Mouse (Mus musculus) MEL (cell line): Measurements from ENCODE around the gene Gpr35. TPM values are rescaled to one million over a fixed set of nuclear protein-coding genes. Genes with fewer than 3 reads are reported as not detected.

Experiments
- DNase-seq: peaks from one replicate; pipeline ENCODE4 v3.0.0; 2011; ENCODE audit warnings: low read depth, low spot score
- H3K27ac ChIP-seq: 2 replicates; pipeline ENCODE4 v1.5.1; 2012; ENCODE audit warnings: low read depth, mild to moderate bottlenecking, control low read depth, low read length, moderate library complexity; ENCODE audit not compliant: control insufficient read depth
- H3K27me3 ChIP-seq, 2 experiments: fragments of 150-350 bp in 1 of 2; sonication (generic) in 1 of 2; 2 replicates each; pipeline ENCODE4 v1.6.1; 2012; ENCODE audit warnings: low read length in 2 of 2, mild to moderate bottlenecking in 2 of 2, improper control_type of control experiment in 1 of 2, moderate library complexity in 1 of 2; ENCODE audit not compliant: insufficient read depth in 2 of 2, control insufficient read depth in 1 of 2
- H3K36me3 ChIP-seq, 2 experiments: 2 replicates each; pipeline ENCODE4 v1.6.1; 2012 to 2014; ENCODE audit warnings: low read length in 2 of 2, improper control_type of control experiment in 1 of 2, inconsistent platforms in 1 of 2, mild to moderate bottlenecking in 1 of 2; ENCODE audit not compliant: insufficient read depth in 2 of 2, control insufficient read depth in 1 of 2
- H3K4me1 ChIP-seq, 2 experiments: fragments of 150-350 bp in 1 of 2; sonication (generic) in 1 of 2; 2 replicates each; pipeline ENCODE4 v1.6.1; 2012; ENCODE audit warnings: low read length in 2 of 2, improper control_type of control experiment in 1 of 2, mild to moderate bottlenecking in 1 of 2; ENCODE audit not compliant: insufficient read depth in 2 of 2, control insufficient read depth in 1 of 2
- H3K4me3 ChIP-seq, 2 experiments: fragments of 150-350 bp in 1 of 2; sonication (generic) in 1 of 2; 2 replicates each; pipeline ENCODE4 v1.5.1; 2012; ENCODE audit warnings: low read depth in 2 of 2, low read length in 2 of 2, mild to moderate bottlenecking in 2 of 2, moderate library complexity in 2 of 2, control low read depth in 1 of 2, improper control_type of control experiment in 1 of 2; ENCODE audit not compliant: control insufficient read depth in 1 of 2, insufficient read depth in 1 of 2
- H3K79me2 ChIP-seq: 2 replicates; pipeline ENCODE4 v1.6.1; 2012; ENCODE audit warnings: mild to moderate bottlenecking, low read length, moderate library complexity; ENCODE audit not compliant: control insufficient read depth, poor library complexity, insufficient read depth
- H3K9ac ChIP-seq: 2 replicates; pipeline ENCODE4 v1.6.1; 2012; ENCODE audit warnings: low read depth, mild to moderate bottlenecking, control low read depth, low read length, moderate library complexity; ENCODE audit not compliant: control insufficient read depth, poor library complexity, severe bottlenecking
- H3K9me3 ChIP-seq: fragments of 150-350 bp; sonication (generic); replicated peaks from 2 replicates; pipeline ENCODE4 v1.6.1; 2012; ENCODE audit warnings: mild to moderate bottlenecking, low read length, improper control_type of control experiment, moderate library complexity; ENCODE audit not compliant: insufficient read depth
- CTCF ChIP-seq, 3 experiments: IDR thresholded peaks in 2 of 3; conservative IDR thresholded peaks in 1 of 3; 2 replicates each; pipeline ENCODE4 v1.5.1; 2011 to 2012; ENCODE audit warnings: low read length in 3 of 3, low read depth in 2 of 3, mild to moderate bottlenecking in 2 of 3, improper control_type of control experiment in 1 of 3, inconsistent platforms in 1 of 3, mixed read lengths in 1 of 3, moderate library complexity in 1 of 3; ENCODE audit not compliant: control insufficient read depth in 1 of 3, insufficient read depth in 1 of 3, poor library complexity in 1 of 3, severe bottlenecking in 1 of 3
- ELF1 ChIP-seq: IDR thresholded peaks from 2 replicates; pipeline ENCODE4 v1.6.1; 2014; ENCODE audit warnings: low read depth, mild to moderate bottlenecking, inconsistent platforms, low read length, improper control_type of control experiment, moderate library complexity
- EP300 ChIP-seq, 2 experiments: IDR thresholded peaks; 2 replicates each; pipeline ENCODE4 v1.6.1; 2011; ENCODE audit warnings: improper control_type of control experiment in 2 of 2, low read length in 2 of 2, low read depth in 1 of 2, mild to moderate bottlenecking in 1 of 2
- GATA1 ChIP-seq: IDR thresholded peaks from 2 replicates; pipeline ENCODE4 v1.6.1; 2011; ENCODE audit warnings: low read depth, low read length, improper control_type of control experiment
- HCFC1 ChIP-seq: IDR thresholded peaks from 2 replicates; pipeline ENCODE4 v1.6.1; 2012; ENCODE audit warnings: low read depth, mild to moderate bottlenecking, inconsistent platforms, low read length, improper control_type of control experiment, moderate library complexity
- MAZ ChIP-seq: IDR thresholded peaks from 2 replicates; pipeline ENCODE4 v1.6.1; 2012; ENCODE audit warnings: low read depth, mild to moderate bottlenecking, inconsistent platforms, low read length, improper control_type of control experiment
- MEF2A ChIP-seq: IDR thresholded peaks from 2 replicates; pipeline ENCODE4 v1.6.1; 2014; ENCODE audit warnings: low read depth, mild to moderate bottlenecking, inconsistent platforms, low read length, improper control_type of control experiment; ENCODE audit not compliant: poor library complexity, insufficient replicate concordance, severe bottlenecking; ENCODE audit errors: extremely low read depth
- MXI1 ChIP-seq: IDR thresholded peaks from 2 replicates; pipeline ENCODE4 v1.6.1; 2011; ENCODE audit warnings: mild to moderate bottlenecking, low read depth, low read length, improper control_type of control experiment
- MYB ChIP-seq: IDR thresholded peaks from 2 replicates; pipeline ENCODE4 v1.6.1; 2011; ENCODE audit warnings: mild to moderate bottlenecking, low read depth, low read length, improper control_type of control experiment
- MYC ChIP-seq: IDR thresholded peaks from 2 replicates; pipeline ENCODE4 v1.6.1; 2011; ENCODE audit warnings: low read depth, mild to moderate bottlenecking, low read length, improper control_type of control experiment, moderate library complexity
- POLR2AphosphoS5 ChIP-seq: IDR thresholded peaks from 2 replicates; pipeline ENCODE4 v1.6.1; 2012; ENCODE audit warnings: low read depth, borderline replicate concordance, mild to moderate bottlenecking, inconsistent platforms, low read length, moderate library complexity, mixed read lengths
- RAD21 ChIP-seq: IDR thresholded peaks from 2 replicates; pipeline ENCODE4 v1.6.1; 2011; ENCODE audit warnings: mild to moderate bottlenecking, low read depth, low read length, improper control_type of control experiment
- SIN3A ChIP-seq: IDR thresholded peaks from 2 replicates; pipeline ENCODE4 v1.6.1; 2012; ENCODE audit warnings: low read length, improper control_type of control experiment, inconsistent platforms
- SMC3 ChIP-seq: IDR thresholded peaks from 2 replicates; pipeline ENCODE4 v1.6.1; 2011; ENCODE audit warnings: low read depth, low read length, improper control_type of control experiment
- TAL1 ChIP-seq: IDR thresholded peaks from 2 replicates; pipeline ENCODE4 v1.6.1; 2012; ENCODE audit warnings: mild to moderate bottlenecking, inconsistent platforms, low read length, moderate library complexity, mixed read lengths
- TCF12 ChIP-seq: IDR thresholded peaks from 2 replicates; pipeline ENCODE4 v1.6.1; 2014; ENCODE audit warnings: low read depth, mild to moderate bottlenecking, inconsistent platforms, low read length, improper control_type of control experiment, moderate library complexity
- UBTF ChIP-seq: IDR thresholded peaks from 2 replicates; pipeline ENCODE4 v1.6.1; 2012; ENCODE audit warnings: low read depth, mild to moderate bottlenecking, inconsistent platforms, low read length, improper control_type of control experiment, moderate library complexity, borderline replicate concordance; ENCODE audit not compliant: insufficient read depth
- USF2 ChIP-seq, 2 experiments: IDR thresholded peaks; 2 replicates each; pipeline ENCODE4 v1.6.1; 2011 to 2012; ENCODE audit warnings: improper control_type of control experiment in 2 of 2, low read length in 2 of 2, borderline replicate concordance in 1 of 2, inconsistent platforms in 1 of 2, low read depth in 1 of 2, mild to moderate bottlenecking in 1 of 2; ENCODE audit not compliant: insufficient read depth in 1 of 2
- ZC3H11A ChIP-seq: IDR thresholded peaks from 2 replicates; pipeline ENCODE4 v1.6.1; 2012; ENCODE audit warnings: low read depth, mild to moderate bottlenecking, inconsistent platforms, low read length, improper control_type of control experiment
- polyA plus RNA-seq, 2 experiments: library from polyadenylated mRNA; stranded (reverse) in 1 of 2; unstranded in 1 of 2; fragments of >175 nt in 1 of 2; fragments of >200 nt in 1 of 2; gene quantifications; 2 replicates each; pipeline versions ENCODE4 v1.2.1 to v1.2.4; 2012; ENCODE audit warnings: low replicate concordance in 2 of 2, low read depth in 1 of 2; ENCODE audit not compliant: insufficient read length in 2 of 2, insufficient read depth in 1 of 2, missing spikeins in 1 of 2
- total RNA-seq: library from RNA; depleted of rRNA; stranded (reverse); fragments of 300-350 nt; gene quantifications from 2 replicates; pipeline ENCODE4 v1.2.3, GENCODE M21; 2012

The Gpr35 gene
- total and polyA plus RNA-seq, 3 experiments, result 0.22 TPM; not detected in 2

DNA sequence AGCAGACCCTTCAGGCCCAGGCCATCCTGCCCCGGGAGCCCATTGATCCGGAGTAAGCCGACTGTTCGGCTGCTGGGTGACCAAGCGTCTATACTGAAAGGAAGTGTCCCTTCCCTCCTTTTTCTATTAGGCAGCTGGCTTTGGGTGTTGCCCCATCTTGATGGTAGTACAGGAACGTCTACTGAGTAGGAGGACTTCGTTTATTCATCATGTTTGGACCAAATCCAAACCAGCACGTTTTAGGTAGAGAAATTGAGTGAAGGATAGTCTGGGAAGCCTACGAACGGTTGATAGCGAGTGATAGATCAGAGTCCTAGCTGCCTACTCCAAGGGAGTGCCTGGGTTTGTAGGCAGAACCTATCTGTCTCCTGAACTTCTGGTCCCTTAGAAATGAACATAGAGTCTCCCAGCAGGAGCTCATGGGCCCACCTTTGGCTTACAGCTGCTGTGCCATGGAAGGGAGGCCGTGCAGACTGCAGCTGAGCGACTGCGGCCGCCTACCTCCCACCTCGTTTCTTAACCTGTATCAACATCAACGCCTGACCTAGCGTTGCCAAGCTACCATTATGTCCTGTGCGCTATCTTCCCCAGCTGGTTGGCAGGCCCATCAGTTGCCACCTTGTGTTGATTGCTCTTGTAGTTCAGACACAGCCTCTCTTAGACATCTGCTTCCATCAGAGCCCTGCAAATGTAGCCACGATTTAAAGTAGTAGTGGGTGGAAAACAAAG is 42.9 kb upstream of the Gpr35 start (continued):
- no peak for TF ChIP-seq MYB
- no peak for TF ChIP-seq RAD21
- TF ChIP-seq ELF1, result no peak
- no peak for TF ChIP-seq POLR2AphosphoS5
- TF ChIP-seq MEF2A, result no peak; the same call in 1 of the 2 replicates
- peak; percentile 12 to 26; a peak in 3 of 4 replicates for TF ChIP-seq EP300 (IDR thresholded peaks at IDR 0.05; ENCODE audit: low read depth in 1 of 2, low read length in 2 of 2)
- TF ChIP-seq UBTF, result no peak

DNA sequence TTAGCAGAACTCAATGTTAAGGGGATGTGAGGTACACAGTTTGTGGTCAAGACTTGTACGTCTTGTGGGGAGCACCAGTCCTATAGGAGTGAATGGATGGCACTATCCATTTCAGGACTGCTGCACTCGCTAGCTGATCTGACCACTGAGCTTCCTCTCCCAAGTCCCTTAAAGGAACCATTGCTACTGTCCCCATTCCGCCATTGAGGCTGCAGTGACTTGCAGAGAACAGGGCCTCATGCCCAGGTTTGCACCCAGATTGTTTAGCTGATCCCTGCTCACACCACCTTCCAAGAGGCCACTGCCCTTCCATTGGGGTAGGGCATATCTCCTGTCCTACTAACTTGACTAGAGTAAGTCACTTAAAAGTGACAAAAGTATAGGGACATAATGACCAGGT is 42.0 kb upstream of the Gpr35 start:
- TF ChIP-seq USF2 (IDR thresholded peaks at IDR 0.05; ENCODE audit: borderline replicate concordance in 1 of 2, insufficient read depth in 1 of 2, low read depth in 1 of 2, low read length in 2 of 2) (no peak), MYC (no peak)
- TF ChIP-seq, all 39 proteins: peak for 0
- peak; percentile 42 for DNase-seq
- Histone ChIP-seq H3K9ac (no peak overlapping the region), H3K36me3 (peaks cover 0 to 25% of the 10 kb centered on the region in 2 experiments; a peak in 2 of 4 replicates), H3K79me2 (peaks cover 31% of the 10 kb centered on the region), H3K4me1 (peaks cover 13 to 40% of the 10 kb centered on the region in 2 experiments), H3K4me3 (no peak overlapping the region; a peak in 1 of 4 replicates), H3K27me3 (no peaks in the 10 kb centered on the region), H3K9me3 (no peaks in the 10 kb centered on the region), H3K27ac (no peak overlapping the region)

DNA sequence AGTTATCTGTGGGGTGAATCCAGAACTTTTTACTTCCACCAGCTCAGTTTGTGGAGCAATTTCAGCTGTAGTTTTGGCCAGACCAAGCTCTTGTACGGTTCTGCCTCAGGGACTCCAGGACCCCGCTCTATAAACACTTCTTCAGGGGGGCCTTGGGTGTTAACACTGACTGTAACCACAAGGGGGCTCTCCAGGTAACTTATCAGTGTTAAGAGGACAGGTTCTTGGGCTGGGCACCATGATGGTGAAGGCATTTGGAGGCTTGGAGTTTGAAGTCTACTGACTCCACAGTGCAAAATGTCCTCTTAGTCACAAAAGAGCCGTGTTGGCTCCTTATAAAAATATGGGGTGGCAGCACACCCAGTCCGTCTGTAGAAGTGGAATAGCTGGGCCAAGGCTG is 41.6 kb upstream of the Gpr35 start:
- no peaks in the 10 kb centered on the region for H3K9me3 ChIP-seq
- peaks cover 13 to 40% of the 10 kb centered on the region in 2 experiments for H3K4me1 ChIP-seq
- DNase-seq, result peak; percentile 77
- H3K79me2 ChIP-seq, result peaks cover 31% of the 10 kb centered on the region
- H3K36me3 ChIP-seq, result peaks cover 0 to 25% of the 10 kb centered on the region in 2 experiments; a peak in 2 of 4 replicates
- no peak overlapping the region for H3K27ac ChIP-seq
- H3K27me3 ChIP-seq, result no peaks in the 10 kb centered on the region
- H3K9ac ChIP-seq, result no peak overlapping the region
- peak overlapping the region in 1 of 2 experiments; percentile 95; a peak in 1 of 4 replicates for H3K4me3 ChIP-seq
- TF ChIP-seq TAL1 (no peak), TCF12 (0 out of 2 replicates have a peak, but pooled peaks have one; percentile 11), MAZ (peak; percentile 50; the same call in 1 of the 2 replicates), ELF1 (no peak), GATA1 (0 out of 2 replicates have a peak, but pooled peaks have one; percentile 3), MXI1 (peak; percentile 39; the same call in 1 of the 2 replicates), HCFC1 (0 out of 2 replicates have a peak, but pooled peaks have one; percentile 36), RAD21 (peak; percentile 38), SMC3 (peak; percentile 54), CTCF (IDR thresholded peaks at IDR 0.05 in 2 of 3, conservative IDR thresholded peaks at IDR 0.05 in 1 of 3; ENCODE audit: control insufficient read depth in 1 of 3, insufficient read depth in 1 of 3, low read depth in 2 of 3, low read length in 3 of 3, poor library complexity in 1 of 3, severe bottlenecking in 1 of 3) (peak; percentile 47 to 76 (median 67)), EP300 (IDR thresholded peaks at IDR 0.05; ENCODE audit: low read depth in 1 of 2, low read length in 2 of 2) (no peak), SIN3A (peak; percentile 48; the same call in 1 of the 2 replicates), ZC3H11A (peak; percentile 31; the same call in 1 of the 2 replicates)
